Mouse (Mus musculus) liver, embryonic 15.5 days (tissue): ENCODE results near the gene Cdx2. TPM values are rescaled to one million over a fixed set of nuclear protein-coding genes. Genes with fewer than 3 reads are reported as not detected.

Experiments
- ATAC-seq: fragments of 200-750 bp; cut with Nextera tagmentation; 2 replicates; pipeline ENCODE4 v1.8.0; 2017; ENCODE audit warnings: moderate number of reproducible peaks, mild to moderate bottlenecking, moderate library complexity; ENCODE audit not compliant: insufficient read depth
- H3K27ac ChIP-seq: fragments of 300-500 bp; sonication (generic); replicated peaks from 2 replicates; pipeline ENCODE4 v1.5.1; 2015; ENCODE audit warnings: mild to moderate bottlenecking, inconsistent platforms
- H3K27me3 ChIP-seq: fragments of 300-500 bp; sonication (generic); 2 replicates; pipeline ENCODE4 v1.6.1; 2015; ENCODE audit warnings: mild to moderate bottlenecking, inconsistent platforms
- H3K36me3 ChIP-seq: fragments of 300-500 bp; sonication (generic); replicated peaks from 2 replicates; pipeline ENCODE4 v1.6.1; 2015; ENCODE audit warnings: moderate library complexity, mild to moderate bottlenecking, inconsistent platforms
- H3K4me1 ChIP-seq: fragments of 300-500 bp; sonication (generic); replicated peaks from 2 replicates; pipeline ENCODE4 v1.6.1; 2015; ENCODE audit warnings: inconsistent platforms
- H3K4me2 ChIP-seq: fragments of 300-500 bp; sonication (generic); 2 replicates; pipeline ENCODE4 v1.6.1; 2015; ENCODE audit warnings: moderate library complexity, mild to moderate bottlenecking, inconsistent platforms
- H3K4me3 ChIP-seq: fragments of 300-500 bp; sonication (generic); replicated peaks from 2 replicates; pipeline ENCODE4 v1.5.1; 2015; ENCODE audit warnings: mild to moderate bottlenecking, inconsistent platforms
- H3K9ac ChIP-seq: fragments of 300-500 bp; sonication (generic); 2 replicates; pipeline ENCODE4 v1.6.1; 2015; ENCODE audit warnings: moderate library complexity, mild to moderate bottlenecking, inconsistent platforms
- H3K9me3 ChIP-seq: fragments of 300-500 bp; sonication (generic); replicated peaks from 2 replicates; pipeline ENCODE4 v1.6.1; 2016; ENCODE audit warnings: inconsistent platforms
- WGBS: fragments of 180-500 bp; shearing (Covaris S2); methylation state at CpG from one replicate; pipeline ENCODE4 v1.1.7; 2015; ENCODE audit warnings: mixed read lengths; ENCODE audit not compliant: insufficient replicate concordance; 5-methylcytosine and 5-hydroxymethylcytosine counted together
- polyA plus RNA-seq: library from polyadenylated mRNA; unstranded; fragments of >200 nt; fragmentation: Nextera tagmentation; extraction: Ambion mirVana; gene quantifications from 2 replicates; pipeline ENCODE4 v1.2.1, GENCODE M21; 2015

The Cdx2 gene
- polyA plus RNA-seq, 1 experiment from 2014 or later = not detected

GRCm38 (mm10) chr5:147302746-147303400 lies 4.2 kb downstream of the Cdx2 start:
- no peaks in the 10 kb centered on the region for H3K9me3 ChIP-seq
- no peak overlapping the region for H3K4me3 ChIP-seq
- H3K4me1 ChIP-seq = peaks cover 3% of the 10 kb centered on the region; the same call in 1 of the 2 replicates
- H3K9ac ChIP-seq = no peak overlapping the region
- WGBS = 13% methylated on average over 13 of the region's 13 CpGs
- peaks cover 100% of the 10 kb centered on the region for H3K27me3 ChIP-seq
- no peaks in the 10 kb centered on the region for H3K36me3 ChIP-seq
- H3K27ac ChIP-seq = no peak overlapping the region
- H3K4me2 ChIP-seq = no peak overlapping the region
- no peak for ATAC-seq

DNA sequence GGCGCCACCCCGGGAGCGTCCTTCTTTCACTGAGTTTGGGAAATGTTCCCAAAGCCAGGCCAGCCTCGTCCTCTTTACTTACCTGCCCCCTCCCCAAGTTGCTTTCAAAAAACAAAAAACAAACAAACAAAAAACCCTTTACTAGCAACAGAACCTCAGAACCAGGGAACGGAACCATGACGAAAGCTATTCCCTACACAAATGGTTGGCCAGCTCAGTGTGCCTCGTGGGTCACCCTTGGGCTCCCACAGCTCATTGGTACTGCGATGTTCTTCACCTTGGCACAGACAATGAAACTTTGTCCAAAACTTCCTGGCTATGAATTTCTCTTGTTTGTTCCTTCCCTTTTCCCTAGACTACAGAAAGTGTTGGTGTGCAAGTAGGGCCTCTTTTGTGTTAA lies 4.9 kb downstream of the Cdx2 start:
- H3K36me3 ChIP-seq = no peaks in the 10 kb centered on the region
- H3K9ac ChIP-seq = no peak overlapping the region
- no peak overlapping the region for H3K4me3 ChIP-seq
- H3K27ac ChIP-seq = no peak overlapping the region
- peaks cover 100% of the 10 kb centered on the region for H3K27me3 ChIP-seq
- H3K9me3 ChIP-seq = no peaks in the 10 kb centered on the region
- ATAC-seq = no peak
- H3K4me1 ChIP-seq = peaks cover 3% of the 10 kb centered on the region; the same call in 1 of the 2 replicates
- H3K4me2 ChIP-seq = no peak overlapping the region
- 15% methylated on average over 8 of the region's 8 CpGs for WGBS

- Histone ChIP-seq H3K27ac (no peak overlapping the region), H3K4me2 (no peak overlapping the region), H3K9ac (no peak overlapping the region), H3K4me1 (peaks cover 3% of the 10 kb centered on the region; the same call in 1 of the 2 replicates), H3K27me3 (peaks cover 100% of the 10 kb centered on the region), H3K9me3 (no peaks in the 10 kb centered on the region), H3K36me3 (no peaks in the 10 kb centered on the region), H3K4me3 (no peak overlapping the region)
- WGBS = 10% methylated on average over 10 of the region's 10 CpGs
- ATAC-seq = no peak
Measured at GRCm38 (mm10) chr5:147301781-147302070, 5.3 kb downstream of the Cdx2 start.

DNA sequence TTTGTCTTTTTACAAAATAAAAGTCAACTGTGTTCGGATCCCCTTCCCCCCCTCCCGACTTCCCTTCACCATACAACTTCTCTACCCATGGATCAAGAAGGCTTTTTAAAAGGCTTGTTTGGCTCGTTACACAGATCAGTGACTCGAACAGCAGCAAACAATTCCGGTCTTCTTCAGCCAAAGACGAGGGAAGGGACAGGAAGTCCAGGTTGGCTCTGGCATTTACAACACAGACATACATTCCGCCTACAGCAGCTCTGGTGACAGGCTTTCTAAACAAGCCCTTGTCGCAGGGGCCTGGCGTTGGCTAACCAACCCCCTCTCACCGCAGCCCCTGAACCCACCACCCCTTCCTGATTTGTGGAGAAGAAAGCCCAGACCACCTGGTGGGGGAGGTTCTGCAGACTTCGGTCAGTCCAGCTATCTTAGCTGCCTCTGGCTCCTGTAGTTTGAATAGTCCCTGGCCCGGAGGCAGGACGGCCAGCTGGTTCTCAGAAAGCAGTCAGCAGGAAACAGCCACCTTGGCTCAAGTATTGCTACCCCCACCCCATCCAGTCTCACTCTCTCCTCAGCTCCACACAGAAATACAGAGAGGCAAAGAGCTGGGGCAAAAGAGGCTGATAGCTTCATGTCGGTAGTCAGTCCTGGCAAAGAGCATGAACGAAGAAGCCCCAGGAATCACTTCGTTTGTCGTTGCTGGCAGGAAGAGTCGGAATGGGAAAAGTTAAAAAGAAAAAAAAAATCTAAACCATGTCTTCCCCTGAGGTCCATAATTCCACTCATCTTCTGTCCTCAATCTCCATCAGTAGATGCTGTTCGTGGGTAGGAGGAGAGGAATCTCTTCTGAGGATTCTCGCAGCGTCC lies 5.9 kb downstream of the Cdx2 start:
- 2% methylated on average over 21 of the region's 21 CpGs for WGBS
- ATAC-seq = no peak
- no peaks in the 10 kb centered on the region for H3K9me3 ChIP-seq
- H3K27me3 ChIP-seq = peaks cover 96% of the 10 kb centered on the region
- H3K4me3 ChIP-seq = no peak overlapping the region
- H3K4me2 ChIP-seq = 0 out of 2 replicates have a peak overlapping the region, but pooled peaks have one; percentile 25
- no peaks in the 10 kb centered on the region for H3K36me3 ChIP-seq
- no peak overlapping the region for H3K27ac ChIP-seq
- no peak overlapping the region for H3K9ac ChIP-seq
- 0 out of 2 replicates have a peak, but pooled peaks cover 3% of the 10 kb centered on the region for H3K4me1 ChIP-seq

GRCm38 (mm10) chr5:147300001-147300363 lies 7.1 kb downstream of the Cdx2 start:
- 0 out of 2 replicates have a peak, but pooled peaks cover 3% of the 10 kb centered on the region for H3K4me1 ChIP-seq
- no peak overlapping the region for H3K9ac ChIP-seq
- ATAC-seq = peak; percentile 32; the same call in 1 of the 2 replicates
- no peaks in the 10 kb centered on the region for H3K9me3 ChIP-seq
- H3K27me3 ChIP-seq = peaks cover 92% of the 10 kb centered on the region
- peak overlapping the region; percentile 35; the same call in 1 of the 2 replicates for H3K4me3 ChIP-seq
- WGBS = 1% methylated on average over 4 of the region's 4 CpGs
- H3K27ac ChIP-seq = no peak overlapping the region
- H3K36me3 ChIP-seq = no peaks in the 10 kb centered on the region
- H3K4me2 ChIP-seq = peak overlapping the region; percentile 45

GRCm38 (mm10) chr5:147299255-147300000 lies 7.6 kb downstream of the Cdx2 start:
- peaks cover 91% of the 10 kb centered on the region for H3K27me3 ChIP-seq
- H3K4me2 ChIP-seq = peak overlapping the region; percentile 52
- 1% methylated on average over 41 of the region's 41 CpGs for WGBS
- peak overlapping the region; percentile 35 for H3K4me3 ChIP-seq
- H3K9me3 ChIP-seq = no peaks in the 10 kb centered on the region
- peak; percentile 85 for ATAC-seq
- no peaks in the 10 kb centered on the region for H3K36me3 ChIP-seq
- H3K27ac ChIP-seq = peak overlapping the region; percentile 74
- H3K4me1 ChIP-seq = 0 out of 2 replicates have a peak, but pooled peaks cover 3% of the 10 kb centered on the region
- no peak overlapping the region for H3K9ac ChIP-seq

- H3K27me3 ChIP-seq = peaks cover 91% of the 10 kb centered on the region
- H3K9me3 ChIP-seq = no peaks in the 10 kb centered on the region
- no peak overlapping the region for H3K27ac ChIP-seq
- no peak overlapping the region for H3K4me3 ChIP-seq
- ATAC-seq = no peak
- 44% methylated on average over 5 of the region's 5 CpGs for WGBS
- no peak overlapping the region for H3K9ac ChIP-seq
- no peaks in the 10 kb centered on the region for H3K36me3 ChIP-seq
- peaks cover 14% of the 10 kb centered on the region; the same call in 1 of the 2 replicates for H3K4me1 ChIP-seq
- no peak overlapping the region for H3K4me2 ChIP-seq
Measured at GRCm38 (mm10) chr5:147297249-147297648, 9.8 kb downstream of the Cdx2 start.

DNA sequence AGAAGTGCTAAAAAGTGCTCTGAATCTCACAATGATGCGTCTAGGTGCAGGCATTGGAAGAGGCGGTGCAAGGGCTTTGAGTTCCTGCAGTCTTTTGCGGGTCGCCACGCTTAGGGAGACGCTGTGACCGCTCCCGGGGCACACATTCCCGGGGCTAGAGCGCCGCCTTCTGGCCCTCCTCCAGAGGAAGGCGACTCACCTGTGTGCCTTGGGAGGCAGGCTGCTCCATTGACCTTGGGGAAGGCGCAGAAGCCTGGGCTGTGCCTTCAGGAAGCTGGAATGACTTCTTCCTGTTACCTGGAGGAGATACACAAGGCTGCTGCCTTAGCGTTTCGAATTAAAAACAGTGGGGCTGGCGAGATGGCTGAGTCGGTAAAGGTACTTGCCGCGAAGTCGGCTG lies 12.9 kb downstream of the Cdx2 start:
- Histone ChIP-seq H3K9ac (no peak overlapping the region), H3K36me3 (no peaks in the 10 kb centered on the region), H3K4me2 (peak overlapping the region; percentile 41), H3K9me3 (no peaks in the 10 kb centered on the region), H3K4me3 (no peak overlapping the region), H3K4me1 (peaks cover 15% of the 10 kb centered on the region; the same call in 1 of the 2 replicates), H3K27me3 (peaks cover 65% of the 10 kb centered on the region), H3K27ac (no peak overlapping the region)
- 12% methylated on average over 20 of the region's 20 CpGs for WGBS
- no peak for ATAC-seq

- WGBS = 12% methylated on average over 18 of the region's 18 CpGs
- peaks cover 15% of the 10 kb centered on the region; the same call in 1 of the 2 replicates for H3K4me1 ChIP-seq
- peaks cover 57% of the 10 kb centered on the region for H3K27me3 ChIP-seq
- no peak overlapping the region for H3K27ac ChIP-seq
- H3K4me2 ChIP-seq = no peak overlapping the region
- no peak overlapping the region for H3K4me3 ChIP-seq
- peak; percentile 44 for ATAC-seq
- no peaks in the 10 kb centered on the region for H3K36me3 ChIP-seq
- no peaks in the 10 kb centered on the region for H3K9me3 ChIP-seq
- H3K9ac ChIP-seq = no peak overlapping the region
Measured at GRCm38 (mm10) chr5:147293127-147293910, 13.8 kb downstream of the Cdx2 start.

- H3K4me3 ChIP-seq = no peak overlapping the region
- no peak overlapping the region for H3K27ac ChIP-seq
- no peaks in the 10 kb centered on the region for H3K36me3 ChIP-seq
- ATAC-seq = no peak
- no peaks in the 10 kb centered on the region for H3K9me3 ChIP-seq
- peaks cover 15% of the 10 kb centered on the region; the same call in 1 of the 2 replicates for H3K4me1 ChIP-seq
- 17% methylated on average over 13 of the region's 13 CpGs for WGBS
- H3K27me3 ChIP-seq = peaks cover 50% of the 10 kb centered on the region
- 0 out of 2 replicates have a peak overlapping the region, but pooled peaks have one; percentile 10 for H3K4me2 ChIP-seq
- H3K9ac ChIP-seq = no peak overlapping the region
Measured at GRCm38 (mm10) chr5:147292506-147293120, 14.5 kb downstream of the Cdx2 start.
